Mouse (Mus musculus) adrenal gland, postnatal 4 days (tissue): ENCODE data around the gene Klk7. TPM values are rescaled to one million over a fixed set of nuclear protein-coding genes. Genes with fewer than 3 reads are reported as not detected.

ENCODE experiments used
- DNase-seq, 2 experiments: peaks; one replicate each; pipeline ENCODE4 v3.0.0; 2021 to 2022; ENCODE audit warnings: low spot score in 2 of 2, mixed read lengths in 2 of 2
- total RNA-seq, 2 experiments: library from RNA; stranded (reverse); gene quantifications; 2 replicates each; pipeline ENCODE4 v1.2.3; 2021

The Klk7 gene
- total RNA-seq, 2 experiments from 2014 or later: not detected

DNA sequence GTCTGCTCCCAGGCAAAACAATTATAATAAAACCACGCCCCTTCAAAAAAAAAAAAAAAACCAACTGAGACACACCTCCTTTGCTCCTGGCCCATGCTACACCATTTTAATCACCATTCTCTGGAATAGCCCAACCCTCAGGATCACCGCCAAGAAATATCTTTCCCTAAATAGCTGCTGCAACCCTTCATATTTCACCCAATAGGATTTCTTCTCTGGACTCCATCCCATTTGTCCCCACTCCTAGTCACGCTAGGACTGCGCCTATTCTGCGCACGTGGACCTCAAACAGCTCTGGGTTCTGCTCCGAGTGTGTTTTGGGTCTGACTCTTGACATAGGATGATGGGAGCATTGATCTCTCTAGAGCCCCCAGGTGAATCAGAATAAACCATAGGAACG lies 14.7 kb upstream of the Klk7 start:
- no peak for DNase-seq

DNA sequence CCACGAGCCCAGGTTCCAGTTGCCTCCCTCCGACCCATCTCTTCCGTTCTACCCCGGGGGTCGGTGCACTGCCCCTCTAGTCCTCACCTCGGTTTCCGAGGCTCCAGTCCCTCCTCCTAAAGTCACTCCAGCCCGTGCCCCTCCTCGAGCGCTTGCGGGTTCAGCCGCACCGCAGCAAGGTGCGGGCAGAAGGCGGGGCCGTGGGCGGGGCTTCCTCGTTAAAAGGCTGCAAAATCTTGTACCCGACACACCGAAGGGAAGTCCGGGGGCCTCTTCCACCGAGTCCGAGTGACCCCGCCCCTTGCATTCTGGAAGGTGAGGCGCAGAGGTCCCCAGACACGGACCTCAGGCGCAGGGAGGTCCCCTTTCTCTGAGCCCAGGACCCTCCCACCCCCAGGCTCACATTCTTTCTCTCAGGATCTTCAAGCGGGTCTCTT lies 13.7 kb upstream of the Klk7 start, which contains the start of gene Klk8:
TSS of gene Klk8 (plus strand) at position 245 of the 437 bp plus-strand sequence.
- DNase-seq: no peak

DNA sequence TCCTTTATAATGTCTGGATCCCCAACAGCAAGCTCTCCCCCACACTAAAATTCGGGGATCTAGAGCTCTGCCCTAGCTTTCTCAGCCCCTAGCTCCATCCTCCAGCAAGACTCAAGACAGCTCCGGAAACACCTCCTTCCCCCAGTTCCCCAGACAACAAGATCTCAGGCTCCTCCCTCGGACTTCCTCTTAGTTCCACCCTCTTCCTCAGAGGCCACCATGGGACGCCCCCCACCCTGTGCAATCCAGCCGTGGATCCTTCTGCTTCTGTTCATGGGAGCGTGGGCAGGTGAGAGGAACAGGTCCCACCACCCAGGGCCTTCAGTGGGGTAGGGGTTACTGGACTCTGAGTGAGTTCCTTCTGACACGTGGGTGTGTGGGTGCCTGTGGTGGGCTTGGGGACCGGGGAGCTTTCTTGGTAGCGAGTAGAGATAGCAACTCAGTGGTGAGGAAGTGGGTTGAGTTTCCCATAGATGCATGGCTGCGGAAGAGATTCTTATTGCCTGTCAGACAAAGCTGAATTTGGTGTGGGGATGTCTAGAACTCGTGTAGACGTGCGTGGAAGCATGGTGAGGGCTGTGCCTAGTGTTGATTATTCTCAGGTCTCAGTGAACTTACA lies 13.1 kb upstream of the Klk7 start:
- DNase-seq: no peak

DNA sequence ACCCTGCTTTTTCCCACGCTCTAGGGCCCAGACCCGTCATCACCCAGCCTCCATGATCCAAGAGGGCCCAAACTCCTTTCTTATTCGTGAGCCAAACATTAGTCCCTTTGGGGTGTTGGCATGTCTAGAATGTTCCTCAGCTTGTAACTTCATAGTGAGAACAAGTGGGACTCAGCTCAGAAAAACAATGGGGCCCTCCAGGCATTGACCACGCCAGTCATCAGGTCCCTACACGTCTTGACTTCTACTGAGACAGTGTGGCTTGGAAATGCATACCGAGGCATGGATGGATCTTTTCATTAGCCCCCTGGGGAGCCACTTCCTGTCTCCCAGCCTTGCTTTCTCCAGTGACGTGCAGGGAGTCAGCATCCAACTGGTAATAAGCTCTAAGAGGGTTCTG lies 11.2 kb upstream of the Klk7 start:
- no peak for DNase-seq

DNA sequence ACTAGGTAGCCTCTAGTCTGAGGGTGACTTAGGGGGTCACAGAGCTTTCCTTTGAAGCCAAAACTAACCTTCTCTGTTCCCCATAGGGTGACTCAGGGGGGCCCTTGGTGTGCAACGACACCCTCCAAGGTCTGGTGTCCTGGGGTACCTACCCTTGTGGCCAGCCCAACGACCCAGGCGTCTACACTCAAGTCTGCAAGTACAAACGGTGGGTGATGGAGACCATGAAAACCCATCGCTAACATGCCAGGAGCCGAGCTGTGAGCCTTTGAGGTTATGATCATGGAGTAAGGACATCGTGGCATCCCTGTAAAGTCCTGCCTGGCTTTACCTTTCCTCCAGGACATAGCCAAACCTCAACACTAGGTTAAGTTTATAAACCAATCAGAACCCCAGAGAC lies 4.1 kb downstream of the Klk7 start:
- no peak for DNase-seq

DNA sequence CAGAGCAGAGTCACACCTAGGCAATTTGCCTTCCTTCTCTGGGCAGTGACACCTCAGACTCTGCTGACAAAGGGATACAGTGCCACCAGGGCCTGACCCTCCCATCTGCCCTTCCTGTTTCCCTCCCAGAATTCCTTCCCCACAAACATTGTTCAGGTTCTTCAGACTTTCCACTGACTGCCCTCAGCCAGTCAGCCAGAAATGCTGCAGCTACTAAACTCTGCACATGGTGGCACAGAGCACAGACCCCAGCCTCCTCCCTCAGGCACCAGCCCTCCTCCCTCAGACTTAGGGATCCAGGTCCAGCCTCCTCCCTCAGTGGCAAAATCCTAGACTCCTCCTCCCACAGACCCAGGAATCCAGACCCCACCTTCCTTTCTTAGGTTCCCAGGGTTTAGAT lies 5.7 kb downstream of the Klk7 start:
- no peak for DNase-seq

DNA sequence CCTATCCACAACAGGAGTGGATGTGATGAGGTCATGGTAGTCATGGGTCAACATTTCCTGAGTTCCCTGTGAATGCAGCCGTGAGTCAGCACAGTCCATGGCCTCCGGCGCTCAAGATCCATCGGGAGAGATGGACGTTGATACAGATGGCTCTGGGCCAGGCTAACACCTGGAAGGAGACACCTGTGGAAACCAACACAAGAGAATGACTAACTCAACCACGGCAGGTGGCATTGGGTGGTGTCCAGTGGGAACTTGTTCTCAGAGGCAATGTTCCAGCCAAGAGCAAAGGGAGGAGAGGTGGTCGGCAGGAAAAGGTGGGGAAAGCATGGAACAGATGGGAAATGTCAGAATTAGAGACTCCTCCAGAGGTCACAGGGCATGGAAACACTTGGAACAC lies 10.5 kb downstream of the Klk7 start:
- no peak for DNase-seq

DNA sequence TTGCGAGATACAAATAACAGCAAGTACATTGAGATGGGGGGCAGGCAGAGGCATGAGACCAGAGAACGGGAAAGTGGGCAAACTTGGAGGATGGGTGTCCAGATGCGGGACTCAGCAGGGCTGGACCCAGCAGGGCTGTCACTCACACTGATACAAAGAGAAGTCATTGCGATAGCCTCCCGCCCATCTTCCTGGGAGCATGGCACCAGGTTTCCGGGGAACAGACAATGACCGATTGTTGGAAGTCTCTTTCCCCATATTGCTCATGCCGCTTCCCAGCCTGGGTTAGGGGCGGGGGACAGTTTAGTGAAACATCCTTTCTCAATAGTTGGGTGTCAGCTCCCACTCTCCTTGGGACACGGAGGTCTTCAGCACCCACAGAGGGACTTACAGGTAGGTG lies 13.1 kb downstream of the Klk7 start, which contains the start of gene Klk6:
TSS of gene Klk6 (plus strand) at position 301 of the 400 bp plus-strand sequence.
- no peak for DNase-seq

DNA sequence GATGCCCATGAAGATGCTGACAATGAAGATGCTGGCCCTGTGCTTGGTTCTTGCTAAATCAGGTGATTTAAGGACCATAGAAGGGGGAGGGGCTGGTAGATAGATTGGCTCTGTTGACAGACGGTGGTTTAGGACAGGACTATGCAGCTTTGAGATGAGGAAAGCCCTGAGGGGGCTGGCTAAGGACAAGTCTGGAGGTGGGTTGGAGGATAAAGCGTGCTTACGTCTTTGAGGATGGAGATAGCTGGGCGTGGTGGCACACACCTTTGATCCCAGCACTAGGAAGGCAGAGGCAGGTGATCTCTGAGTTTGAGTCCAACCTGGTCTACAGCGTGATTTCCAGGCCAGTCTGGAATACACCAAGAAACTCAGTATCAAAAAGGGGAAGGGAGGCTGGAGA lies 15.0 kb downstream of the Klk7 start:
- DNase-seq: no peak

DNA sequence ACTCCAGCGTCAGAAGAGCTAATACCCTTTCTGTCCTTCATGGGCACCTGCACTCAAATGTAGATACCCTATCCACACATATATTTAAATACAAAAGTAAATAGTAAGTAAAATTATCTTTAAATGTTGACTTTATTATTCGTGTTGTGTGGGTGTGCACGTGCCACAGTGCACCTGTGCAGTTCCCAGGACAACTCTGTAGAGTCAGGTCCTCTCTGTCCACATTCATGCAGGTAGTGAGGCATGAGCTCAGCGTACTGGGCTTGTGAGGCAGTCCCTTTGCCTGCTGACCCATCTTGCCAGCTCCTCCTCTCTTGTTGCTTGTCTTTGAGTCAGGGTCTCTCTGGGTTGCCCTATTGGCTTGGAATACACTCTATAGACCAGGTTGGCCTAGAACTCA lies 16.6 kb downstream of the Klk7 start:
- no peak for DNase-seq

DNA sequence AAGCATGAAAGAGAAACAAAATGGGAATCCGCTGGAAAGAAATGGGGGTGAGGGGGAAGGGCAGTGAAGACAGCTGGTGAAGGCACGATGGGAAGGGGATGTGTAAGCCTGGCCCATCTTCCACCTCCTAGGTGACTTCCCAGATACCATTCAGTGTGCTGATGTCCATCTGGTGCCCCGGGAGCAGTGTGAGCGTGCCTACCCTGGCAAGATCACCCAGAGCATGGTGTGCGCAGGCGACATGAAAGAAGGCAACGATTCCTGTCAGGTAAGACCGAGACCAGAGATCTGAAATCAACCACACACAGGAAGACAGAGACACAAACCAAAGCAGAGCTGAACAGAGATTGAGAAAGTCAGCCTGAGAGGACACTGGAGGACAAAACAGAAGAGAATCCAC lies 17.9 kb downstream of the Klk7 start:
- no peak for DNase-seq

DNA sequence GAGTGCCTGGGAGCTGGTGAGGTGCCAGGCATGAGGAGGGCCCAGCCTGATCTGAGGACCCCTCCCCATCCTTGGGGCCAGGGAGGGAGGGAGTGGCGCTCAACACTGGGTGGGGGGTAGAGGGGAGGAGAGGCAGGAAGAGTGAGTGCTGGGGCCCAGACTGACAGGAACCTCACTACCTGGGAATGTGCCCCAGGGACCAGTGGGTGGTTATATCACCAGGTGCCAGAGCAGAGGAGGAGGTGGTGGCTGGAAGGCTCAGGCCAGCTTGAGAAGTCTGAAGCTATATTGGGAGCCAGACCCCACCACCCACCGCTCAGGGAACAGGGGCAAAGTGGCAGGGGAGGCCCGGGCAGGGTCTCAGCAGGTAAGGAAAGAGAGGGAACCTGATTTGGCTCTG lies 30.6 kb downstream of the Klk7 start, which contains the start of gene Klk5:
TSS of gene Klk5 (plus strand) at position 271 of the 400 bp plus-strand sequence.
- no peak for DNase-seq

DNA sequence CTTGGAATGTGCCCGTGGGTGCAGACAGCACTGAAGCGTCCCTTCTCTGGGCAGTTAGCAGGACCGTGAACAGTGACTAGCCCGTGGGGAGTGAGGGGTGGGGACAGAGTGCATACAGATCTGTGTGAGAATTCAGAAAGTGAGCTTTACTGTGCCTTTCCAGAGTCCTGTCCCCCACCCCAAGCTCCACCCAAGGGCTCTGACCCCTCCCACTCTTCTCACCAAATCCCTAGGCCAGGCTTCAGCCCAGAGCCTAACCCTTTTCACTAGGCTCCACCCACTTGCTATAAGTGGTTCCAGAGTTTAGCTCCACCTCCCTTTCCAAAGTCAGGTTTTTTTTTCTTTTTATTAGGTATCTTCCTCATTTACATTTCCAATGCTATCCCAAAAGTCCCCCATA lies 32.7 kb downstream of the Klk7 start:
- DNase-seq: no peak

DNA sequence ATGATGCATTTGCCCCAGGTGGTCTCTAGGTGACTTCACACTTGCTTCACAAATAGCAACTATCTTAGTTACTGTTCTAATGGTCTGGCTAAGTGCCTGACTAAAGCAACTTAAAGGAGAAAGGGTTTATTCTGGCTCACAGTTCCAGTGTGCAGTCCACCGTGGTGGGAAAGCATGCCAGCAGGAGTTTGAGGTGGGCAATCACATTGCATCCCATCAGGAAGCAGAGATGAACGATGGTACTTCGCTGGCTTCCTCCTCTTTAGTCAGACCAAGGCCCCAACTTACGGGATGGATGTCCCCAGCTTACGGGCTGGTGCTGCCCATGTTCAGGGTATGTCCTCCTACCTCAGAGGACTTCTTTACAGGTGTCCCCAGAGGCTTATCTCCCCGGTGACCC lies 40.5 kb downstream of the Klk7 start:
- DNase-seq: no peak

DNA sequence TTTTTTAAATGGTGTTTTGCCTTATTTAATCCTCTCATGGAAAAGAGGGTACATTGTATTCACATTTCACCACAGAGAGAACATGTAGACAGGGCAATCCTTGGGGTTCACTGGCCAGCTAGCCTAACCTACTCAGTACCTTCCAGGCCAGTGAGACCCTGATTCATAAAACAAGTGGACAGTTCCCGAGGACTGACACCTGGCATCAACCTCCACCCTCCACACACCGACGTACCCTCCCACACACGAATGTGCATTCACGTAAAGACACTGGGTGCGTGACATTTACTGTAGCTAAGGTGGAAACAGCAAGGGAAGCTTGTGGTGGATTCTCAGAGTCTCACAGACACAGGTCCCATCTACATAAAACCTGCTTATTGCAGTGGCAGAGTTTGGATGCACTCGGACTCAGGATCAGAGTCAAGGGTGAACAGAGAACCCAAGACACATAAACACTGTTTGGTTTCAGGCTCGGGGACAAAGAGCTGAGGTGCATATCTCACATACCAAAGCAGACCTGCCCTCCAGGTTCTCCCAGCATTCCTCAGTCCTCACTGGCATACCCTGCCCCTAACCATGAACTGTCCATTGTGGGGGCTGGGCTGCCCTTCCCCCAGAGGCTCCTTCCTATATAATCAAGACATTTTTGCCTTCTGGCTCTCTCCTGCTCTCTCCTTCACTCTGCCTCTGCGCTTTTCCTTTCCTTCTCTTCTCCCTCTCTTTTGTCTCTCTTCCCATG lies 43.7 kb downstream of the Klk7 start:
- DNase-seq: no peak

DNA sequence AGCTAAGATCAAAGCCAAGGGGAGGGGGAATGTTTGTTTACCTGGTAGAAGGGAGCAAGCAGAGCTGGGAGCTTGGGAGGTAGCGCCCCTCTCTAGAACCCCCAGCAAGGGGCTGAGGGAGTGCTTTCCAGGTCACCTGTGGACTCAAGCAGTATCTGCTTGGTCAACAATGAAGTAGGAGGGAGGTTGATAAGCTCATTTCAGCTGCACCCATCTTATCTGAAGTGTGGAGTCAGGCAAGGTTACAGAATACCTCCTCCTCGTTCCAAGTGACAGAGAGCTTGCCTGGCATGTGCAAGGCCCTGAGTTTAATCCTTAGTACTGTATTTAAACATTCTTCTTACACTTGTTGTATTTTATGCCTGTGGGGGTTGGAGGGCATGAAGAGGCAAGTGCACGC lies 44.6 kb downstream of the Klk7 start:
- no peak for DNase-seq

DNA sequence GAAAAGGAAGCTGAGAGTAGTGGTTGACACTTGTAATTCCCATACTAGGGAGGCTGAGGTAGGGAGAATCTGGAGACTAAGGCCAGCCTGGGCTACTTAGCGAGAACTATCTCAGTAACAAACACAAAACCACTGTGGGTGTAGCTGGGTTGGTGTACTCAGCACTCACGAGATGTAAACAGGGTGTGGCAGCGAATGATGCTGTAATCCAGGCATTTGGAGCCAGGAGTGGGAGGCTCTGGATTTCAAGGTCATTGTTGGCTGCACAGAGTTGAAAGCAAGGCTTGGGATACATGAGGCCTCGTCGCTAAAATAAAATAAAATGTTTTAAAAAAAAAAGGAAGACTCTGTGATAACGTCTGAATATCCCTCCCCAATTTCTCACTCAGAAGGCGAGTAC lies 45.2 kb downstream of the Klk7 start:
- no peak for DNase-seq

DNA sequence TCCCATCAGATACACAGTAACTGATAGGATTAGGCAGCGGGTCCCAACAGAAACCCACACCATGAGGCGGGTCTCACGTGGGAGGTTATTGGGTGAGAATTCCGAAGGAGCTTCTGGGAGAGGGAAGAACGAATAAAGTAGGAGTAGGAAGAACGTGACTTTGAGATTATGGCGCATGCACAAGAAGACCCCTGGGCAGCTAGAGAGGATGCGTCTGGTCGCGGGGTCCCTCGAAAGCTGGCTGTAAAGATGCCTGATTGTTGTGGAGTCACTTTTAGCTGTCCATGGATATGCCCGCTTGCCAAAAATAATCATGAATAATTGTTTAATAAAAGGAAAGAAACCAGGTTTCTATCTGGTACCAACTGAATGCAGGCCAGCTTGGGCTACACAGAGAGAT lies 46.4 kb downstream of the Klk7 start:
- no peak for DNase-seq

DNA sequence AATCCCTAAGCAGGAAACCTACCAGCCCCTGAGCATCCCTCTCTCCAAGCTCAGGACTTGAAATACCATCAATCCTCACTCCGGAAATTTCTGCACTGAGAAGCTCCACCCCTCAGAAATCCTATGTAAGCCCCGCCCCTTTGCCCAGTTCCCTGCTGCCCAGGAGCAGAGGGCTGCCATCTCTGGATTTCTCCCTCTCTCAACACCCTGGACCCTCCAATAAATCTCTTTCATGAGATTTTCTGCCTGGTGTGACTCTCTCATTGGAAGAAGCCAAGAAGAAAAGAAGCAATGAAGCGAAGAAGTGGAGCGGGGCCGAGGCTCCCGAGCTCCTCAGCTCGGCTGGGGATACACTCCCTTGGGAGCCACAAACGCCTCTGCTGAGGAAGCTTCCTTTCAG lies 49.3 kb downstream of the Klk7 start:
- DNase-seq: no peak
